Mouse (Mus musculus) ovary, adult 18-20 months (tissue): ENCODE measurements around the gene Fank1.

Source experiments
- DNase-seq: peaks from one replicate; pipeline ENCODE4 v3.0.0; 2022; ENCODE audit warnings: low spot score, mixed read lengths

The Fank1 gene

GRCm38 (mm10) chr7:133899391-133899790 is 122.7 kb downstream of the Fank1 start:
- DNase-seq = no peak

DNA sequence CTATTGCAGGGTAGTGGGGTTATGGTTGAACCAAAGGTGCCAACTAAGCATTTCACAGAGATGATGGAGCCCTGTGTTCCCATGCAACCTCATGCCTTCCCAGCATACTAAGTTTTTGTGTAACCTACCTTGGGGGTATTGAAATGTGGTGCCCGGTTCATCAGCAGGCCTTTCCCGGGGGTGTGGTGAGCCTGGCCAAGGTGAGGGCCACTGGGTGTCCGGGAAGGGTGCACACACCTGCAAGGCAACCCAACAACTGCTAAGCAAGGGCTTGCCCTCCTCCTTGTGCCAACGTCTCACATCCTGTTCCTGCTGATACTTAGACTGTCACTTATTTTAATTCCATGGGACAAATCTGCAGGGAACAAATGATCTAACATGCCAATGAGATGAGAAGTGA is 132.3 kb downstream of the Fank1 start:
- no peak for DNase-seq

DNA sequence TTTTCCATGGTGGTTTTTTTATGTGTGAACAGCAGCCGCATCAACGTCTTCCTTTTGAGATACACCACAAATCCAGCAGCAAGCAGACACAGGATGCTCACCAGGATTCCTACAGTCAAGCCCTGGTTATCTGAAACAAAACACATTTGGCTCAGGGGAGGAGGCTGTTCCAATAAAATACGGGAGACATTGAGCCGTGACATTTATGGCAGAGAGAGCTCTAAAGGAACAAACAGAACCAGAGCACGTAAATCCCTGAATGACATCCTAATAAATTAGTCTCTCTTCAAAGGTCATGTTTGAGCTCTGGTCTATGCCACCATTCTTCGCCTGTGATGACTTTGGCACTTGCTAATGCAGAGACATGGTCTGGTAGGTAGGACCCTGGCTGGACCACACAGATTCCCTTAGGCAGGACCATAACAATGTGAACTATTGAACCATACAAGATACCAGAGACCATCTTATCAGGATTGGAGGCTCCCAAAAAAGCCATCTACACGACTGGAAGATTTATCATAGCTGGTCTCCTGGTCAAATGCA is 133.2 kb downstream of the Fank1 start:
- no peak for DNase-seq

GRCm38 (mm10) chr7:133911881-133912280 is 135.2 kb downstream of the Fank1 start:
- DNase-seq = no peak

- no peak for DNase-seq
These were observed 139.6 kb downstream of the Fank1 start for GRCm38 (mm10) chr7:133916230-133916629.

DNA sequence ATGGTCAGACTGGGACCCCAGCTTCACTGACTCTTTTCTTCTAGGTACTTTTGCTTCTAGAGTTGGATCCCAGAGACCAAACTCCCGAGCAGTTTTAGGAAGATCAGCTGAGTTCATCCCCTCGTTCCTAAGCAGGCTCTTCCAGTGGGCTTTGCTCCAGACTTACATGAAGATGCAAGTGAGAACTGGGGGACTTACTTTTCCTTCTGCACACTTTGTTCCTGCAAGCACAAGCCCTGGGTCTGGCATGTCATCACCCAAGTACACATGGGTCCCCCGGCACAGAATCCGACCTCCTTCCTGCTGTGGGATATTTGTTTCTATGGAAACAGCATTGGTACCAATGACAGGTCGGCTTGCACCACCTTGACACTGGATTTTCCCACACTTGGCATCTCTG is 142.6 kb downstream of the Fank1 start:
- DNase-seq = no peak

- no peak for DNase-seq
These were observed 143.3 kb downstream of the Fank1 start for GRCm38 (mm10) chr7:133919918-133920317.

GRCm38 (mm10) chr7:133920724-133921123 is 144.1 kb downstream of the Fank1 start:
- no peak for DNase-seq

- no peak for DNase-seq
These were observed 144.6 kb downstream of the Fank1 start for GRCm38 (mm10) chr7:133921291-133921690.

DNA sequence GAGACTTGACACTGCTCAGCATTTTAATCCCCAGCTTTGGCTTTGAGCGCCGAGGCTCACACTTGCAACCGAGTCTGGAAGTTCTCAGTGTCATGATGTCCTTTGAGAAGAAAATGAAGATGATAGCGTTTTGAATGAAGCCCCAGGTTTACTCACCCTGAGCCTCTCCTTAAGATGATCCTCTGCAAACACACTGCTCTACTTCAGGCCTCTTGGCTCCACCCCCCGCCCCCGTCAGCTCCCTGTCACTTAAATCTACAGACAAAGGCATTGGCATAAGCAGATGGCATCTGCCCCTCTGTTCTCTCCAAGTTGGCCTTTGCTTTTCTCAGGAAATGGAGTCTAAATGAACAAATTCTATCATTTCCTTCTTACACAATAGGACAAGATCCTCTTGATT is 147.3 kb downstream of the Fank1 start:
- no peak for DNase-seq

- DNase-seq = no peak
These were observed 149.1 kb downstream of the Fank1 start for GRCm38 (mm10) chr7:133925771-133926170.

GRCm38 (mm10) chr7:133928981-133929380 is 152.3 kb downstream of the Fank1 start:
- no peak for DNase-seq
